Mouse (Mus musculus): ENCODE data around the gene Hipk1.

Gene Hipk1

DNA sequence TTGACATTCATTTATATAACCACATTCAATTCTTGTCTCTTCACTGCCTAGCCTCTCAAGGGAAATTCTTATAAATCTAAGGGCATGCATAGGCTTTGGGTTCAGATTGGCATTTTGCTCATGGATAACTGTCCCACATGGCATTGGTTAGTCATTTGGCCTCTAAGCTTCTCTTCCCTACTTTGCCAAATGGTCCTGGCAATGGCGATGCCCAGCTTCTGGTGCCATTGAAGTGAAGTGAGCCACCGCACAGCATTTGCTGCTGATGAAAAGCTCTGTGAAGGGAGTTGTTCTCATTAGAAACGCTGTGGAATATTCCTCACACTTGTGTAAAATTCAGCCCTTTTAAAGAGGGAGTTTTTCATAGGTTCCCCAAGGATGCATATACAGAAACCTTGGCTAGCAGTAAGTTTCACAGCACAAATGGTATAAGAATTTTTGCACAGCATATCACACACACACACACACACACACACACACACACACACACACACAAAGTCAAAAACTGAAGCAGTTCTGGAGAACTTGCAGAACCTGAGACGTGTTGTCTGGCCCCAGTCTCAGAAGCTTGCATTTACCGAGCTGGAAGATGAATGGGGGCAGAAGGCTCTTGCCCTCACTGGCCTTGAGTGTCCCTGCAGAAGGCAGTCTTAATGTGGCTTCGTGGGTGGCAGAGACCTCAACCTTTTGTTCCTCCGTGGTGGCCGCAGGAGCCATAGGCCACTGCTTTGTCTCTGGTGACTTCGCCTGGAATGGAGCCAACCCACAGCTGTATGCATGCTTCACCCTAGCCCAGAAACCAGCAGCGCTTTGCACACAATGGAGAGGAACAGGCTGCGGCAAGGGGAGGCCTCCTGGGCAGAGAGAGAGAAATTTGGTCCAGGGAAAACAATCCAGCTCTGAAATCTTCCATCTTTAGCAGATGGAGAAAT lies 75.3 kb downstream of the Hipk1 start:
- DNase-seq (ENCODE audit: low read depth): peak; percentile 38

- DNase-seq (ENCODE audit: low read depth): no peak
These were observed 76.4 kb downstream of the Hipk1 start for GRCm38 (mm10) chr3:103714942-103715341.

GRCm38 (mm10) chr3:103714236-103714875 lies 77.0 kb downstream of the Hipk1 start:
- DNase-seq (ENCODE audit: low read depth): no peak

- no peak for DNase-seq (ENCODE audit: low read depth)
These were observed 79.2 kb downstream of the Hipk1 start for GRCm38 (mm10) chr3:103712196-103712595.

DNA sequence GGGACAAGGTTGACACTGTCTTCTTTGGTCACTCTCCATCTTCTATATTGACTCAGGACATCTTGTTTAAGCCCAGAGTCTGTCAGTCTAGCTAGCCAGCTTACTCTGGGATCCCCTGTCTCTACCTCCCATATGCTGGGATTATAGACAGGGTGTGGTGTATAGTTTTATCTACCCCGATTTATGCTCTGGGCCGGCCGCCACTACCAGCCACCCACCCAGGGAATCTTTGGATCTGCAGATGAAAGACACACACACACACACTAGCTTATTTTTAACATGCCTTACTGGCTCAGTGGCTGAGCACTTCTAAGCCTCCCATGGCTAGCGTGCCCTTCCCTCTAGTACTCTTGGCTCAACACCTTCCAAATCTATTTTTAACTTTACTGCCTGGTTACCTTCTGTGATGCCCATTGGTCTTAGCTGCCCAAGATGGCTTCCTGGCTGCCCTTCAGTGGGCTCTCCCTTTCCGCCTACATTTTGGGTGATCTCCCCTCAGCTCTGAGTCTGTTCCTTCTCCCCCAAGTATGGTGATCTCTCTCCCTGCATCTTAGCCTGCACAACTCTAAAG lies 81.8 kb downstream of the Hipk1 start:
- no peak for DNase-seq (ENCODE audit: low read depth)

DNA sequence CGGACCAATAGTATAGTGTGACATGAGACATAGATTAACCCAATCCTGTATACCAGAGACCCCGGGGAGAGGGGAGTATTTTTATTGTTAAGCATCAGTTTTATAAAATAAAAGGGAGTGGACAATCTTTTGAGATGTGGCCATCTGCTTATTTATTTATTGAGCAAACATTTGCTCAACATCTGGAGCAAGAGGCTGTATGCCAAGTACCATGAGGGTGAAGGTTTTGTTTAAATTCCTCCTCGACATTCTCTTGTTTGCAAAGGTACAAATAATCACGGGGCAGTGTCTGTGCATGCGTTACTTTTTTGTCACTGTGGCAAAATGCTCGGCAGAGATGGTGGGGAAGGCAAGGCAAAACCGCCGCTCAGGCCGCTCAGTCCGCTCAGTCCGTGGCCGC lies 85.9 kb downstream of the Hipk1 start:
- no peak for DNase-seq (ENCODE audit: low read depth)

- no peak for DNase-seq (ENCODE audit: low read depth)
These were observed 86.7 kb downstream of the Hipk1 start for GRCm38 (mm10) chr3:103704661-103705060.

GRCm38 (mm10) chr3:103696388-103696925 lies 94.9 kb downstream of the Hipk1 start:
- no peak for DNase-seq (ENCODE audit: low read depth)

- DNase-seq (ENCODE audit: low read depth): no peak
These were observed 95.8 kb downstream of the Hipk1 start for GRCm38 (mm10) chr3:103695556-103695955.

DNA sequence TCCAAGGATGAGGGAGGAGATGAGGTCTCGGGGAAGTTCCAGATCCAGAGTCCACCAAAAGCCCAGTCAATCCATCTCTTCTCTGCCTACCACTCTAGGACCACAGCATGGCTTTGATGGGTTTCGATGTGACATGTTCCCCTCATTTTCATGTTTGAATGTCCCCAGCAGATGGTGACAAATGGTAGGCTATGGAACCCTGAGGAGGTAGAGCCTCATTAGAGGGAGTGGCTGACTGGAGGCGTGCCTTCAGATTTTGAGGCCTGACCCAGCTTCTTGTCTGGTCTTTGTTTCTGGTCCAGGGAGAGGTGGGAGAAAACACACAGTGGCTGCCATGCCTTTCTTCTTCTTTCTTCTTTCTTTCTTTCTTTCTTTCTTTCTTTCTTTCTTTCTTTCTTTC lies 100.9 kb downstream of the Hipk1 start:
- DNase-seq (ENCODE audit: low read depth): no peak
